Mouse (Mus musculus) brain, embryonic 18.5 days (tissue): Measurements from ENCODE around the gene Gatad2b.
A peak's percentile ranks its signal among the peaks of the same experiment; 100 is the strongest.
"Not testable (repeated sequence)": the region's sequence is repeated elsewhere in the genome, so short reads cannot be mapped to it uniquely, and the experiment has no call there.

ENCODE experiments used
- DNase-seq: peaks from one replicate; pipeline ENCODE4 v3.0.0-alpha.2; 2012; ENCODE audit warnings: low read depth, low spot score

Gatad2b gene

DNA sequence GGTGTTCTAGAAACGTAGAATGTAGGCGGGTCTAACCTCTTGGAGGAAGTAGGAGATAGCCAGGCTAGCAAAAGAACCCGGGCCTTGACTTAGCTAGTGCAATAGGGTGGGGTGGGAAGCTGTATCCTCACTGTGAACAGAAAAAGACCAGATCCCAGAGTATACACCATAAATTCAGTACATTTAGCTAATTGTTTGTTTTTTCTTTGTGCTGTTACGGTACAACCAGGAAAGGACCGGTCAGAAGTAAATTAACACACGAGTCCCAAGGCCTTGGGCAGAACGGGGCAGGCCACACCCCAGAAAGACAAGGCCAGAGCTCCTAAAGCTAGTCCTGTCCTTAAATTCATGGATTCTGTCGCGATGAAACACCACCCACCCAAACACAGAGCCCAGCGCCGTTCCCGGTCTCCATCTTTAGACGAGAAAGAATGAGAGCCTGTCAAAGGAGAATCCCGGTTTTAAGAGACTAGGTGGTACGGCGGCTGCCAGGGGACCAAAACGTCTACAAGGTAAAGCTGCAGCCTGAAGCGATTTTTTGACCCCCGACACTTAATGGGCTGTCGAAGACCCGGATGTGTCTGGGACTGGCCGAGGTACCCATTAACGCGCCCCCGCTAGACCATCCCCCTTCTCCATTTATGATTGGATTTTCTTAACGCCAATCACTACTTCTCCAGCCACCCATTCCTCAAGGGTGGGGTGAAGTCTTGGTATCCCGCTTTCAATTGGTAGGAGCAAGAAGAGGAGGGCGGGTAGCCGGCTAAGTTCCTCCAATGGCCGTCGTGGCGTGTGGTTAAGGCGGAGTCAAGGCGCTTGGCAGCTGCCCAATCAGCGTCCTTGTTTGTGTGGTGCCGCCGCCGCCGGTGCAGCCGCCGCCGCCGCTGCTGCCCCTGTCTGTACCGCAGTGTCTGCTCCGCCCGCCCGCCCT, at the start of gene Gatad2b:
Gene Gatad2b (plus strand): TSS at position 834 of the 931 bp plus-strand sequence.
- peak; percentile 100 for DNase-seq

DNA sequence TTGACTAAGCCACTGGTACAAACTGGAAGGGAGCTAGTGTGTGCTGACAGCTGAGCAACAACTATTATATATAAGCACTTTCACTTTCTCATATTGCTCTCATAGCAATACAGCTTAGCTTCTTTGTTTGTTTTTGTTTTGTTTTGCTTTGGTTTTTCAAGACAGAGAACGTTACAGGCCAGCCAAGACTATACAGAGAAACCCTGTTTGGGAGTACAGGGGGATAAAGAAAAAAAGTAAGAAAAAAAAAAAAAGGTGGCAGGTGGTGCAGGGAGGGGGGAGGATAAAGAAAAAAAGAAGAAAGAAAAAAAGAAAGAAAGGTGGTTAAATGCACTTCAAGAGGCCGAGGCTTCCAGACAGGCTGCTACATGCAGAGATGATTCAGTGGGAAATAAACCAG, 47.6 kb upstream of the Gatad2b start:
- no peak for DNase-seq

DNA sequence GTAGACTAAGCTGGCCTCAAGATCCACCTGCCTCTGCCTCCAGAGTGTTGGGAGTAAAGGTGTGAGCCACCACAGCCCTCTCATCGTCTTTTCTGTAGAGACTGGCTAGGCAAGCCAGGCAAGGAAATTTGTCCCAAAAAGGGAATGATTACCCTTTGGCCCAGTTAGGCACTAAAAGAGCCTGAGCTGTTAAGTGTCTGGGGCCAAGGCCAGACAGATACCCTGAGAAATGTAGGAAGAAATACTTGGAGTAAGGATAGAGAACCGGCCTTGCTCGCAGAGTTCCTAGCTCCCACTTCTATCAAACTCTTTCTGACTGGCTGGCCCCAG, 45.4 kb upstream of the Gatad2b start:
- no peak for DNase-seq

DNA sequence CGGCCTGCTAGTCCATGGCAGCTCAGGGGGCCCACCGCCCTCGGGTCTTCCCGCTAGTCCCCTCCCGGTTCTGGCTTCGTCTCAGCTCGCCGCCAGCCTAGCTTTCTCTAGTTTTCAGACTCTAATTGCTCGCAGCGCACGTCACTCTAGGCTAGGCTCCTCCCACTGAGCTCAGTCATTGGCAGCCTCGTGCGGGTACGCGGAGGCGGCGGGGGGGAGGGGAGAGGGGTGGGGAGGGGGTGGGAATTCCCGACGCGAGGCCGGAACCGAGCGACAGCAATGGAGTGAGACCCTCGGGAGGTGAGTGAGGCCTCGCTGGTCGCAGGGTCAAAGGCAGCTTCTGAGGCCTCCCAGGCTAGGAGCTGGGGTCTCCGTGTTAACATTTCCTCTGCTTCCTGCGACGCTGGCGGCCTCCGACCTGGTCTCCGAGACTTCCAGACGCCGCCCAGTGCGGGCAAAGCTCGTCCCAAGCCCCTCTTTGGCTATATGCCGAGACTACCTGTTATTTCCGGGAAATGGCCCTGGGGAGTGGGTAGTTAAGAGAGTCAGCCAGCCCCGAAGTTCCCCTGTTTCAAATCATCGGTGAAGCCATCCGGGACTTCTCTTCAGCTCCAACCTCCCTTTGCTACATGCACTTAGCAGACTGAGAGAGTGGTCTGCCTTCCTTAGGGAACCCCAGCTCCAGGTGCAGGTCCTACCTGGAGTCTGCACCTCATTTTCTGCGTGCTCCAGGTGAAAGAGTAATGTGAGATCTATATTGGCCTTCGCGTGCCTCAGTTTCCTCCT, 44.8 kb upstream of the Gatad2b start, which contains the start of gene Slc39a1:
Gene Slc39a1 (plus strand): TSS at position 213 of the 786 bp plus-strand sequence.
- DNase-seq, result peak; percentile 90

DNA sequence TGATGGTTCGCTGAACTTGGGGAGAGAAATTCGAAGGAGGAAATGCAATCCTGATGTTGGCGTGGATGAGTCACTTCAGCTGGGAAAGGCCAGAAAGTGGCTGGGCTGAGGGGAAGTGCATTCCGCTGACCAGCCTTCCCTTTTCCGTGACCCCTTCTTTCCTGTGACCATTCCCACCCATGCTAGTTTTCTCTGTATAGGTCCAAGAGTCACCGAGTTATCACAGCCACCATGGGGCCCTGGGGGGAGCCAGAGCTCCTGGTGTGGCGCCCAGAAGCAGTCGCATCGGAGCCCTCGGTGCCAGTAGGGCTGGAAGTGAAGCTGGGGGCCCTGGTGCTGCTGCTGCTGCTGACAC, 44.3 kb upstream of the Gatad2b start:
- no peak for DNase-seq

DNA sequence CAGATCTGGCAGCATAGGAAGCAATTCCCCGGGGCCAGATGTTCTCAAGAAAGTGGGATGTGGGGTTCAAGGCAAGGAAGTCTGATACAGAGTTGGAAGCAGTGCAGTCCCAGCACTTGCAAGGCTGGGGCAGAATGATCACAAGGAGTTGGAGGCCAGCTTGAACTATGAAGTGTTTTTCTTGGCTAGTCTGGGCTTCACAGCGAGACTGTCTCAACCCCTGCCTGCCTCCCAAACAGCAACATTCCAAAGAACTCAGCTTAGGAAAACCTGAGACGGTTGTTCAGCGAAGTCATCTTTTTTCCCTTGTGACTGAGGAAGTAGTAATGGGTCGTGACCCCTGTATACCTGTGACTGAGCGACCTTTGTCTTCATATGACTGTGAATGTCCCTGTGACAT, 42.2 kb upstream of the Gatad2b start:
- no peak for DNase-seq

DNA sequence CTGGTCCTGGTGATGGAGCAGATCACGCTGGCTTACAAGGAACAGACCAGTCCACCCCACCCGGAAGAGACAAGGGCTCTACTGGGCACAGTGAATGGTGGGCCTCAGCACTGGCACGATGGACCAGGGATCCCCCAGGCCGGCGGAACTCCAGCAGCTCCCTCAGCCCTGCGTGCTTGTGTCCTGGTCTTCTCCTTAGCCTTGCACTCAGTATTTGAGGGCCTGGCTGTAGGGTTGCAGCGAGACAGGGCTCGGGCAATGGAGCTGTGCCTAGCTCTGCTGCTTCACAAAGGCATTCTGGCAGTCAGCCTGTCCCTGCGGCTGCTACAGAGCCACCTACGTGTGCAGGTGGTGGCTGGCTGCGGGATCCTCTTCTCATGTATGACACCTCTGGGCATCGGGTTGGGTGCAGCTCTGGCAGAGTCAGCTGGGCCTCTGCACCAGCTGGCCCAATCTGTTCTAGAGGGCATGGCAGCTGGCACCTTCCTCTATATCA, 41.2 kb upstream of the Gatad2b start:
- DNase-seq, result not testable (repeated sequence)

DNA sequence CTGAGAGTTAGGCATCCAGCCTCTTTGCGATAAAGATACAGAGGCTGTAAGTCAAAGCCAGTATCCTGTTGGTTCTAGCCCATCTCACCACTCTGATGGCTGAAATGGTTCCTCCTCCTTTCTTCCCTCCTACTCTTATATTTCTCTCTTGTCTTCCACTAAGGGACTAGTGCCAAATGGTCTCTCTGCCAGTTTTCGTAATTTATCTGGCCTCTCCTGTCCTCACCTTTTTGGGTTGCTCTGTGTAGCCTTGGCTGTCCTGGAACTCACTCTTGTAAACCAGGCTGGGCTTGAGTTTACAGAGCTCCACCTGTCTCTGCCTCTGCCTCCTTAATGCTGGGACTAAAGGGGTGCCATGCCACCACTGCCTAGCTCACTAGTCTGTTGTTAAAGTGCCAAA, 40.3 kb upstream of the Gatad2b start:
- not testable (repeated sequence) for DNase-seq

DNA sequence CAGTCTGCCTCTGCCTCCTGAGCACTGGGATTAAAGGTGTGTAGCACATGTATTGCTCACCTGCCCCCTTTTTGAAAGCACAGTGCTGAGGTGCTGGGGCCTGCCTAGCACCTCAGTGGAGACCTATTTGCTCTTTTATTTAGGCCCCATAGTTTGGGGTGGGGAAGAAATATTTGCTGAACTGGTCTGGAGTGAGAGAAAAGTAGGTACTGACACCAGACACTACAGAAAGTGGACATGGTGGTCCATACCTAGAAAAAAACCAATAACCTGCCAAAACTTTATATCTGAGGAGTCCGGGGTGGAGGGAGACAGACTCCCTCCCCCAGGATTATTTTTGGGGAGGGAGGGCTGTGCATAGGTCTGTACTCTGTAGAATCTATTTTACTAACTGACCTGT, 39.8 kb upstream of the Gatad2b start:
- not testable (repeated sequence) for DNase-seq

DNA sequence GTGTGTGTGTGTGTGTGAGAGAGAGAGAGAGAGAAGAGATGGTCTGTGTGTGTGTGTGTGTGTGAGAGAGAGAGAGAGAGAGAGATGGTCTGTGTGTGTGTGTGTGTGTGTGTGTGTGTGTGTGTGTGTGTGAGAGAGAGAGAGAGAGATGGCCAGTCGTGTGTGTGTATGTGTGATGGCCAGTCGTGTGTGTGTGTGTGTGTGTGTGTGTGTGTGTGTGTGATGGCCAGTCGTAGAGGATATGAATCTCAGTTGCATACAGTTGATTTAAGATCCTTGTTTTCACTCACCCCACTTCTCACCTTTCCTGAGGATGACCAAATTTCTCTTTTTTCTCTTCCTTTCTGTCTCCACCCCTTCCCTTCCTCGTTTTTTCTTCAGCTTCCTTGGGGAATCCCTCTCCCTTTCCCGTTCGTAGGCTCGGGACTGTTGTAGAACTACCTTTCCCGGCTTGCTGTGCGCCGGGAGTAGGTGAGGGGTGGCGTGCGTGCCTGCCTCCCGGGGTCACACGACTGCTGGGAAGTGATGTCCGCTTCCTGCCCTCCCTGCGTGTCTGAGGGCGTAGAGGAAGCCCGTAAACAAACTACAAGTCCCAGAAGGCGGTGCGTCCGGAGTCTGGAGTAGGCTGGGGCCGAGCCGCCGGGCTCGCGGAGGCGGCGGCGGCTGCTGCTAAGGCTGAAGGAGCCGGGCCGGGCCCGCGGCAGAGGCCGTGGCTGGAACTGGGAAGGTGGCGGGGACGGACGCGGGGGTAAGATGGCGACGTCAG, 39.1 kb upstream of the Gatad2b start, which contains the start of gene Crtc2:
Gene Crtc2 (plus strand): TSS at position 511 of the 766 bp plus-strand sequence.
- DNase-seq, result peak; percentile 98

DNA sequence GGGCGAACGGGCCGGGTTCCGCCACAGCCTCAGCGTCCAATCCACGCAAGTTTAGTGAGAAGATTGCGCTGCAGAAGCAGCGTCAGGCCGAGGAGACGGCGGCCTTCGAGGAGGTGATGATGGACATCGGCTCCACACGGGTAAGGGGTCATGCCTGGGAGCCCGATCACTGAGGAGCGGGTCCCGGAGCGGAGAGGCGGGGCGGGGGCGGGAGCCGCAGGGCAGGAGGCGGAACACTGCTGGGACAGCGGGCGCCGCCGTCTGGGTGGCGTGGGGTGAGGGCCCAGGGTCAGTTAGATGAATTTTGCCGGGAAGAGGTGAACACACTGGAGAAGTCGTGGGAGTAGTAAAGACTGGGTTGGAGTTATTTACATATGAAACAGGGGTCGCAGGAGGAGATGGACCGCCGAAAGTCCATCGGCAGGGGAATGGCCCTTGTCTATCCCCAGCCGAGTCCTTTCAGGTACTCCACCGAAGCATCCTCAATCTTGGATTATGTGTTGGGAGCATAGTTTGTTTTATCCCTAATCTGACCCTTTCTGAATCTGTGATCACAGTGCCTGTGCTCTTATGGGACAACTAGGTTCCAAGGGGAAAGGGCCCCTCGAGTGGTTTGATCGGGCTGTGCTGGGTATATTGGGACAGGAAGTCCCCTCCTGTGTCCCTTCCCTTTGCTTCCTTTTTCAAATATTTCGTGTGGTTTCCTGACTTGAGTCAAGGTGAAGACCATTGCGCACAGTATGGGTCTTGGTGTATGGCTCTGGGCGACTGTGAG, 38.4 kb upstream of the Gatad2b start:
- no peak for DNase-seq

DNA sequence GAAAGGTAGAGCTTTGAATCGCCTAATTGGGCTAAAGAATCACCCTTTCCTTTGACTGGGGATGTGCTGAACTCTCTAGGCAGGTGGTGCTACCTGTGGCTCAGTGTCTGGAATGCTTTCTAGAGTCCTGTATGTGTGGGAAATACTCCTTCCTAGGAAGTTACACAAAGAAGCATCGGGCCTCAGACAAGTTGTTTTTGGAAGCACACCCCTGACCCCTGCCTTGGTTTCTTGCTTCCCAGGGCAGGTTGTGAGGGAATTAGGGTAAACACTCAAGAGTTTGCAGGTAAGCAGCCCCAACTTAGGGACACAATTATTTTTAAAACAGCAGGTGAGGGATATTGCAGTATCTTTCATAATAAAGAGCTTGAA, 37.8 kb upstream of the Gatad2b start:
- DNase-seq, result no peak

DNA sequence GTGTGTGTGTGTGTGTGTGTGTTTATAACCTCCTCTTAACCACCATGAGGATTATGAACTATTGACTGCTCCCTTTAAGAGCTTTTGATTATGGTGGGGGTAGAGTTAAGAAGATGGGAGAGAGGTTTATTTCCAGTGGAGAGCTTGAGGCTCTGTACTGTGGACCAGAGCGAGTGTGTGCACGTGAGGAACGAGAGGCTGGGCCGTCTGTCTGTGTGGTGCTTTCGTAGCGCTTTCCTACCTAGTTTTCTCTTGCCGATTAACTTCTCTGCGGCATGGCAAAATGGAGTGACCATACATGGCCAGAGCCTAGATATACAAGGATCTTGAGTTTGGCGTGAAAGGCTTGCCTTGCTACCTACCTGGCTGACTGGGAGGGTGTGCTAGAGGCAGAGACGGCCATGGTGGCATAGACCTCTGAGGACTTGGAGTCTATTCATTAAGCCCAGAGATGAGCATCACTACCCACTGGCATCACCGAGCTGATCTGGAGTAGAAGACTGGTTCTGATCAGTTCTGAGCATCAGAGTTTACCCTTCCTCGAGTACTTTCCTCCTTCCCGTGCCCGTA, 37.1 kb upstream of the Gatad2b start:
- no peak for DNase-seq

DNA sequence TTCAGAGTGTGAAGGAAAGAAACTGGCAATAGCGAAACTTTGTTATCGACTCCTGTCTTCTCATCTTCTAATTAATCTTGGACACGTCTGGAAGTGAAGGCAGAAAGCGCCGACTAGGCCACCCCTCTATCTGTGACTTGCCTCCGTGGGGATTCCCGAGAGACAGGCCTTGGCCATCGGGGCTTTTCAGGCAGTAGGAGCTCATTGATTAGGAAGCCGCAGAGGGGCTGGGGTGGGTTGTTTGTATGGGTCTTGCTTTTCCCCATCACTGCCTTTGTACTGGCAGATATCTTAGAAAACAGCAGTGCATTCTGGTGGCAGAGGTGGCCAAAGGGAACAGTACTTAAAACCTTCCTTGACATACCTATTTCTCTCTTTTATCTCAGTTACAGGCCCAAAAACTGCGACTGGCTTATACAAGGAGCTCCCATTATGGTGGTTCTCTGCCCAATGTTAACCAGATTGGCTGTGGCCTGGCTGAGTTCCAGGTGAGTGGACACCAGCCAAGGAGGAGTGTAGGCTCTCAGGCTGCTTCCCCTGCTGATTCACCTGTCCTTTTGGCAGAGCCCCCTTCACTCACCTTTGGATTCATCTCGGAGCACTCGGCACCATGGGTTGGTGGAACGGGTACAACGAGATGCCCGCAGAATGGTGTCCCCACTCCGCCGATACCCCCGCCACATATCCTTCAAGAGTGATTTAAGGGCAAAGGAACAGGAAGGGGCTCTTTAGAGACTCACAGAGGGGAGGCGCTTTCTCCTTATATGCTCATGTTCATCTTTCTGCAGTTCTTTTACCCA, 36.0 kb upstream of the Gatad2b start:
- no peak for DNase-seq

DNA sequence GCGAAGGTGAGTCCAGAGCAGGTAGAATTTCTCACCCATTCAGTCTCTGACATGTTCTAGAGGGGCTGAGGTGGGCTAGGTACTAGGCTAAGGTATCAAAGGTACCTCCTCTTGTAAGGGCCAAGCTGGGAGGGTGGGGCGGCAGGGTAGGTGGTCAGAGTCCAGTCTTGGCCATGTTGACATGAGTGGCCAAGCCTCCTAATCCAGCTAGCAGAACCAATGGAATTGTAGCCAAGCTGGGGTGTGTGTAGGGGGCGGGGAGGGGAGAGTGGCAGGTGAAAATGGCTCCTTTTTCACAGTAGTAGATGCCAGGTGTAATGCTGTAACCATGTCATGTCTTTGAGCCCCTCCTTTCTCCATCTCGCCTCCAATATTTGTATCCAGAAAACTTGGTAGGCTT, 34.5 kb upstream of the Gatad2b start:
- no peak for DNase-seq

DNA sequence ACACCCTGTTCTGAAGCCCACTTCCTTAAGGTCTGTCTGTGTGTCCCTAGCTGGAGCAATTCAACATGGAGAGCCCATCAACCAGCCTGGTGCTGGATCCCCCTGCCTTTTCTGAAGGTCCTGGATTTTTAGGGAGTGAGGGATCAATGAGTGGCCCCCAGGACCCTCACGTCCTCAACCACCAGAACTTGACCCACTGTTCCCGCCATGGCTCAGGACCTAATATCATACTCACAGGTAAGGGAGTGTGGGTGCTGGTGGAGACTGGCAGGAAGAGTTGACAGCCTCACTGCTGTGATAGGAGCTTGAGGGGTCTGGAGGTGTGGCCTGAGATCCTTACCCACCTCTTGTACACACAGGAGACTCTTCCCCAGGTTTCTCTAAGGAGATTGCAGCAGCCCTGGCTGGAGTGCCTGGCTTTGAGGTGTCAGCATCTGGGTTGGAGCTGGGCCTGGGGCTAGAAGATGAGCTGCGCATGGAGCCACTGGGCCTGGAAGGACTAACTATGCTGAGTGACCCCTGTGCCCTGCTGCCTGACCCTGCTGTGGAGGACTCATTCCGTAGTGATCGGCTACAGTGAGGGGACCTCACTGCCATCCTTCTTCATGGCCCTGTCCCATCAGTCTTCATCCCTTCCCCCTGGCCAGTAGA, 29.7 kb upstream of the Gatad2b start:
- DNase-seq, result no peak

DNA sequence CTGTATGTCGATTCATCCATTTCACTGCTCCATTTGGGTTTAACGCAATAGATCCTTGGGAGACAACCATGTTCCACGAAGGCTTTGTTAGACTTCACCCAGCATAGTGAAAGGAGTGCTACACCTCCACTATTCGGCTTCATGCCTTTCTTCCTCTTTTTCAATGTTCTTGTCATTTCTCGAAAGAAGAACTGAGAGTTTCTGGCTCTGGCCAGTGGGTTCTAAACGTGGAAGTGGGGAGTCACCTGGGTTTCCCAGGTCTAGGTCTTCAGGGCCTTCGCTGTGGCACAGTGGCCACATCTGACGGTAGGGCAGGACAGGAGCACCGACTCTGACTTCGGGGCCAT, 28.3 kb upstream of the Gatad2b start:
- no peak for DNase-seq

DNA sequence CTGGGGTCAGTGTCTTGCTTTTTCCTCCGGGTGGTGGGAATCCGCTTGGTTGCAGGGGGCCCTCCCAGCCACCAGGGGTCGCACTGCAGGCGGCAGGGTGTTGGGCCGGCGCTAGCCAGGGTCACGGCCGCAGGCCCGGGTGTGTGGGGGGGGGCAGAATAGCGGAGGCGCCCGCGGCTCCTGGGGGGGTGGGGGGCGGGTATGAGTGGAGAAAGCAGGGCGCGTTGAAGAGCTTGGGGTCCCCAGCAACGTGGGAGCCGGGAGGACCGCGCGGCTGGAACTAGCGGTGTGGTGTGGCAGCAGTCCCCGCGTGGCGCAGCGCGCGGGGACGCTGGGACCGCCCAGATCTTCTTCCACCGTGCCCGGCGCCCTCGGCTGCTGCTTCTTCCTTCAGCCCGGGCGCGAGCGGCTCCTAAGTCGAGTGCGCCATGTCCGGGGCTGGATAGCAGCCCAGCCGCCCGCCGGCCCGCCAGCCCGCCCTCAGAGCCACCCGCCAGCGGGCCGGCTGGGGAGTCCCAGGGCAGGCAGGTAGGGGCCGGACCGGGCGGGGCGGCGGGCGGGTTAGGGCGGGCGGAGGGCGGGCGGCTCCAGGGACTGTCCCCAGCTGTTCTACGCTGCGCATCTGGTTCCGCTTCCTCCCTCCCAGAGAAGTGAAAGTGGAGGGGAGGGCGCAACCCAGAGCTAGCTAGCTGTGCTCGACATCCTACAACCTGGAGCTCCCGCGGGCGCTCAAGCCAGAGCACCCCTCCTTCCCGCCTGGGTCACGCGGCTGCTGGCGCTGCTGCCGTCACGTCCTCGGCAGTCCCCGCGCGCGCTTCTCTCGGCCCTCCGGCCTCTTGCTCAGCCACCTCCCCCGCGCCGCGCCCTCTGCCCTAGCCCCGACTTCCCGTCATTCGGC, 27.7 kb upstream of the Gatad2b start, which contains the start of gene Dennd4b:
Gene Dennd4b (plus strand): TSS at position 152 of the 898 bp plus-strand sequence.
- DNase-seq, result no peak
